Mouse (Mus musculus) spleen, postnatal 36 days (tissue): ENCODE measurements around the gene Zfp609.
"Not testable (repeated sequence)": the region's sequence is repeated elsewhere in the genome, so short reads cannot be mapped to it uniquely, and the experiment has no call there.

Experiments
- DNase-seq, 2 experiments: peaks; one replicate each; pipeline ENCODE4 v3.0.0; 2022; ENCODE audit warnings: low spot score in 2 of 2, mixed read lengths in 1 of 2

Zfp609 gene

DNA sequence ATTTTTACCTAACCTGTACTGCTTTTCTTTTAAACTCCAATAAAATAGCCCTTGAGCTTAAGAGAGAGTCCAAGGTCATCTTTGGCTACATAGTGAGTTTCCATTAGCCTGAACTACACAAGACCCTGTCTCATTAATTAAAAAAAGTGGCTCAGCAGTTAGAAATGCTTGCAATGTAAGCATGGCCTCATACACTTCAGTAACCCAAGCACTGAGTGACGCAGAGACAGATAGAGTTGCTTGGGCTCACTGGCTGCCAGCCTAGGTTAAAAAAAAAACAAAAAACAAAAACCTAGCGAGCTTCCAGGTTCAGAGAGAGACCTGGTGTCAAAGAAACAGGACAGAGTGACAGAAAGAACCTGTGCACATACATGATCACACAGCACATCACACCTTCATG is 14.5 kb downstream of the Zfp609 start:
- no peak for DNase-seq

DNA sequence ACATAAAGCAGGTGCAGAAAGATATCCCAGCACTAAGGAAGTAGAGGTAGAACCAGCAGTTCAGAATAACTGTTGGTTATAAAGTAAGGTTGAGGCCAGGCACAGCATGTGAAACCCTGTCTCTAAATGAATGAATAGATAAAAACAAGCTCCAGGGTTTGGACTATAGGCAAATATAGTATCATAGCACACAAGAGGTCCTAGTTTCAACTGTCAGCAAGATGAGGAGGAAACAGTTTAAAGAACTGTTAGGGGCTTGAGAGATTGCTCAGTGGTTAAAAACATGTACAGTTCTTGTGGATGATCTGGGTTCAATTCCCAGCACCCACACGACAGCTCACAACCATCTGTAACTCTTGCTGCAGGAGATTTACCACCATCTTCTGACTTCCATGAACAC is 15.6 kb downstream of the Zfp609 start:
- DNase-seq = no peak

DNA sequence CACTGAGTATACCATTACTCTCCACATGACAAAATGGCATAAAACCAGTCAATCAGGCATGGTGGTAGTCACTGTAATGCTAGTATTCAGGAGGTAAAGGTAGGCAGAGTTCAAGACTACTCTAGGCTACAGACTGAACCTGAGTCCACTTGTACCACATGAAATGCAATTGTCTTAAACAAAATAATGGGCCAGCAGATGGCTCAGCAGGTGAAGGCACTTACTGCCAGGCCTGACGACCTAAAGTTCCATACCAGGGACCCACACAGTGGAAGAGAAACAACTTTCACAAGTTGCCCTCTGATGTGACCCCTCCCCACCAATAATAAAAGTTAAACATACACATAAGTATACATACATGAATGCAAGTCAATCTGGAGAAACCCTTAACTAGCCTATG is 19.5 kb downstream of the Zfp609 start:
- no peak for DNase-seq

DNA sequence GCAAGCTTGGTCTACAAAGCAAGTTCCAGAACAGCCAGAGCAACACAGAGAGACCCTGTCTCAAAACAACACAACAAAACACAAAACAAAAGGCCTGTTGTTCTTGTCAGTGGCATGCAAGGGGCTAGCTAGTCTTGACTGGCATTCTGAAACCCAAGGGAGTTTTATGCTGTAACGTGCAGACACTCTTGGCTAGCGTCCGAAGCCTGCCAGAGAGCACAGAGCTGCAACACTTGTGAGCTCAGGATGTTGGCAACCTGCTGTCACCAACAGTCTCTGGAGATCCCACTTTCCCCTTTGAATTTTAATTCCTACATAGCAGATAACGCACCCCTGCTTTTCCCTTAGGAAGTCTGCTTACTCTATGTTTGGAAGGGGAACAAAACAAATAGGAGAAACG is 20.1 kb downstream of the Zfp609 start:
- no peak for DNase-seq

DNA sequence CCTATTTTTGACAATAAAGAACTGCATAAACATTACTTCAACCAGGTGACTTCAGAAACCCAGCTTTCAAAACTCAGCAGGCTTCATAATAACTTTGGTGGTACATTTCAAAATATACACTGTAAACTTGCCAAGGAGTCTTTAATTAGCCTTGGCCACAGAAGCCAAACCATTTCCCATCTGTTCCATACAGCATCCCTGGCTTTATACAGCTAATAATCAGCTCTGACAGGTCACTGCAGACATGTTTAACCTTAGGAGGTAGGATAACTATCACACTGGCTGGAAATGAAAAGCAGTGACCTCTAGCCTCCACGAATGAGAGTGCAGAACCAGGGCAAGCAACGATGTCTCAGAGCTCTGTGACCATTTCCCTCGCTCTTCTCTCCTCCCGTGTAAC is 27.6 kb downstream of the Zfp609 start:
- DNase-seq = no peak

DNA sequence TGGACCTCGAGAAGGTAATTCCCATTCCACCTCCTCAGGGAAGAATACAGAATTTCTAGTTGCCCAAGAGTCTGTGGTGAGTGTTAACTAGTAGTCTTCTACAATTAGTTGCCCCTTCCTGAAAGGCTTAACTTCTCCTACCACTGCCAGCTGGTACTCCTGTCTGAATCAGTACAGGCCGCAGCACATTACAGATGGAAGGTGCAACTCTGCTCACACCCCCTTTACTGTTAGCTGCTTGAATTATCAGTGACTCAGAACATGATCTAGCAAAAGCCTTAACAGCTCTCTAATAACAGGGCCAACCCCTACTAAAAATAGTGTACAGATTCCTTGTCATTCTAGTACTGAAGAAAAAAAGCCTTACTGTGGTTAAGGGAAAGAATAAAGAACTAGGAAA is 31.7 kb downstream of the Zfp609 start:
- no peak for DNase-seq

DNA sequence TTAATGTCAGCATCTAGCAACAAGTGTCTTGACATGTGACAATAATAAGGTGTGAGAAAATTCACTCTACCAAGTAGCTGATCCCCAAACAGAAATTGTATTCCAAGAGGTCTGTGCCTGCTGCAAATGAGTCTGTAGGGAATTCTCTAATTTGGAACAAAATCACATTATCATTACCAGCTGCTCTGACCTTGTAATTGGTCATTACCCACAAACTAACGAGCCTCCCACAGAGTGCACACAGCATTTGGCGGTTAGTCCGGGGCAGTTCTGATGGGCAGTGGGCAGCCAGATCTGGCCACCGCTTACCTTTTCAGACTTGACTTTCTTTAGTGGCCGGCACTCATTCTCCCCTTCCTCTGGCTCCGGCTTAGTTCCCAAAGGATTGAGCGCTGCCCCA is 33.1 kb downstream of the Zfp609 start:
- DNase-seq = no peak

DNA sequence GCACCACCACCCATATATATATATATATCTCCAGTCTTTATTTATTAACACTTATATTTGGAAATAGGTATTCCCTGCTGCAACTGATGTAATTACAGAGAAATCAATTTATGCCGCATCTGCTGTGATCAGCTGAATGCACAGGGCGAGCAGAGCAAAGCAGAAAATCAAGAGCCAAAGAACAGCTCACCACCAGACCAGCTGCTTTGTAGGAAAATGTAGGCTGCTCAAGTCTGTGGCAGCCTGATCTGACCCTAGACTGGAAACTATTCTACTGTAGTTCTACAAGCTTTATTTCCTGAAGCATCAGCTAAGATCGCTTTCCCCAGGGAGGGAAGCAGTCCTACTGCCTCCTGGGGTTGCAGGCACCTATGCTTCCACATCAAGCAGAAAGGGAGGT is 33.9 kb downstream of the Zfp609 start:
- DNase-seq = no peak

DNA sequence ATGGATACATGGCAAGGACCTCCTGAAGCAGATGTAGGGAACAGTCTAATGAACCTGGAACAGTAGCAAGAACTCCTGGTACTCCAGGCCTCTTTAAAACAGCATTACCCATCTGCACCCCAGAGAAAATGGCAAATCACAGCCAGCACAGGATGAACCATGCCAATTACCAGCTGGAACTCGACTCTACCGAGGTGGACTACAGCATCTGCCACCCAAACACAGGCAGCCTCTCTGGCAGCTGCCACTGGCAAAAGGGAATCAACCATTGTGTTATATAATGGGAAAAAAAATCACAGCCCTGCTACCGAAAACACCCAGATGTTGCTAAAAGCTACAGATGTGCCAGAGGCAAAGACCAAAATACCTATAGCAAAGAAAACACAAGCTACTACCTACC is 34.3 kb downstream of the Zfp609 start:
- DNase-seq = no peak

DNA sequence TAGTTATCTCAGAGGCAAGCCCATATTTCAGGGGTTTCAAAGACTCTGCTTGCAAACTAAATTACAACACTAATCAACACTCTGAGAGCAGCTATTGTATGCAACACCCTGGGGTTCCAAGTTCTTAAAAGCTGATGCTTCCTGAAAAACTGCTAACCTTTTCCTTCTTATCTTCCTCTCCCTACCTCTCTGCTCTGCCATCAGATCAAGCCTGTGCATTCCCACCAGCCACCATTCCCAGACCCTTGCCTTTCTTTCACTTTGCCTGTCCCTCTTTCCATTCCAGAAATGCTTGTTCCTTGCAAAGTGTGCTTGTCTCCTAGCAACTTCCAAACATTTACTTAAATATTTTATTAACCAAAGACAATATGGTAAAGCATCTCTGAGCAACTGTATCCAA is 35.5 kb downstream of the Zfp609 start:
- no peak for DNase-seq

DNA sequence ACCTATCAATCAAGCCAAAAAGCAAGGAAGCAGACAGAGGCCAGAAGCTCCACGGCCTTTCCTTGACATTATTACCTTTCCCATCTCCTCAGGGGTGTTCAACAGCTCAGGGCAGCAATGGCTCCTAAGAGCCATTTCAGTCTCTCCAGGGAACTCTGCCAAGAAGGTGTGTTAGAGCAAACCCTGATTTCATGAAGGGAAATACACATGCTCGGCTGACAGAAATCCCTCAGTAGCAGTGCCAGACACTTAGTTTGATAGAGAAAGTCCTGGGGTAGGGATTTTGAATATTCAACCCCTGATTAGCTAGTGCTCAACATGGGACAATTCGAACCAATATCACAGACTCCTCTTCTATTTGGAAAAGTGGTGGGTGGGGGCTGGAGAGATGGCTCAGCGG is 36.3 kb downstream of the Zfp609 start:
- DNase-seq = no peak

DNA sequence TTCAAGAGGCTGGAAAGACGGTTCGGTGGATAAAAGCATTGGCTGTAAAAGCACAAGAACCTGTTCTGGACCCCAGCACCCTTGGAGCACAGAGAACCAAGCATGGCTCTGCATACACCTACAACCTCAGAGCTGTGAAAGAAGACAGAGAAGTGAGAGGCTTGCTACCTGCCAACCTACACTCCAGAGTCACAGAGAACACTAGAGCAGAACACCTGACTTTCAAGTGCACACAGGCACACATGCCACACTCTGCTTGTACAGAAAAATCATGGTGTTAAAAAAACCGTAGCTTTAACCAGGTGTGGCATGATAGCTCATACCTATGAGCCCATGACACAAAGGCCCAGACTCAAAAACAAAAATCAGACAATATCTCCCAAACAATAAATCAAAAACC is 37.6 kb downstream of the Zfp609 start:
- DNase-seq = no peak

DNA sequence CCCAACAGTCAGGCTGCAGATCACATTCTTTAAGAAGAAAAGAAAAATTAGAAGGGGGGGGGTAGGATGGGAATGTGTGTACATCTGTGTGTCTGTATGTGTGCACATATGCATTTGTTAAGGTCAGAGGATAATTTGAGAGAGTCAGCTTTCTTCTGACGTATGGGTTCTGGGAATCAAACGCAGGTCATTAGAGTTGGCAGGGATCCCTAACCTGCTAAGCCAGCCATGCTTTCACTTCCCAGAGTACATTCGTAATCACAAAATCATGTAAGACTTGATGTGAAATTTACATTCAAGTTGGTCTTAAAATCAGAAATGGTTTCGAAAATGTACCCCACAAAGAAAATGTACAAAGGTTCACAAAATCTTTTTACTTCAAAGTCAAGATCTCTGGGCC is 38.8 kb downstream of the Zfp609 start:
- DNase-seq = no peak

DNA sequence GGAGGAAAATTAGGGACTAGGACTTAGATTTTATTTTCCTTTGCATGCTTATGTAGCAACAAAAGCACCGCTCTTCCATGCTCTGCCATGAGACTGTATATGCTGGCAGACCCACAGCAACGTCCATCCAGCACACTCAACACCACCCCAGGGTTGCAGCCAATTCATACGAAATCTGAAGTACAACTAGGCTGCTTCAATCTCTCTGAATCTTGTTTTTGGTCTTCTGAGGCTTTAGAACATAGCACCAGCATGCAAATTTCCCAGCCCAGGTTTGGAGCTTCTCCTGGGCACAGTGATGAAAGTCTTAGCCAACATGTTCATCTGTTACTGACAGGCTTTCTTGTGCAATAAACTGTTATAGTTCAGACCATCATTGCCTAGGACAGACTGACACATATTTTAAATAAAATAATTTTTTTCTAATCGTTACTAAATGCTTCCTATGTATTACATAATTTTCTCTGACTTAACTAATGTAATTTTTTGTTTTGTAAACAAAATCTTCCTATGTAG is 39.5 kb downstream of the Zfp609 start:
- DNase-seq = no peak

DNA sequence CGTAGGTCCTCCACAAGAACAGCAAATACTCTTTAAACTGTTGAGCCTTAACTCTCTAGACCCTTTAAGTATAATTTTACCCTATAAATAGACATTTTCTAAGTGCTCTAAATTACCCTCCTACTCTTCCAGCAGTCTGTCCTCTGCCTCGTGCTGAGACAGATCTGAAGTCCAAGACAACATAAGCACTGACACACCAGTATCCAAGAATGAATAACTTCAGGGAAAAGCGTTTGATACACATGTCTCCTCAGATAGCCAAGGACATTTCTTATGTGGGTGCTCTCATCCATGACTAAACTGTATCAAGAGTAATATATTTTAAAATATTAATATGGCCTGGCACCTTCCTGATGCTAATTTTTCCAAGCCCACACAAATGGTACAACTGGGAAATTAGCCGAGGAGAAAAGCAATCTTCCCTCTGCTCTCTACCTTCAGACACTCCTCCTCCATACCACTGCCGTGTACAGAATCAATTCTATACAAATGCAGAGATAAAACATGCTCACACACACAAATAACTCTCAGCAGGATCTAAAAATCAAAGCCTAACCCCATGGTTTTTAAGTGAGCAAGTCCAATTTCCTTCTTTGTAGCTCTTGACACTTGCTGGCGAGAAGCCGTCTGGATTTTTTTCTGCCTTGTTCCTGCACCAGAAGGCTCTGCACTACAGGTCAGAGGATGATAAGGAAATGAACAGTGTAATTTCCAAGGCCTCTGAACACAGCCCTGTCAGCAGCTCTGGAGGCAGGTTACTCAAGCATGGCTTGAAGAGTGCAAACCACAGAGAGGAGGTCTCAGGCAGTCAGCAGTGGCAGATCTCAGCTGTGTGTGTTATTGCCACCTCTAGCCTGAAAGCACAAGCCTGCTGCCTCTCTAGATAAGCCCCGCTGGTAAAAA is 40.2 kb downstream of the Zfp609 start:
- DNase-seq = peak; percentile 11 to 20

DNA sequence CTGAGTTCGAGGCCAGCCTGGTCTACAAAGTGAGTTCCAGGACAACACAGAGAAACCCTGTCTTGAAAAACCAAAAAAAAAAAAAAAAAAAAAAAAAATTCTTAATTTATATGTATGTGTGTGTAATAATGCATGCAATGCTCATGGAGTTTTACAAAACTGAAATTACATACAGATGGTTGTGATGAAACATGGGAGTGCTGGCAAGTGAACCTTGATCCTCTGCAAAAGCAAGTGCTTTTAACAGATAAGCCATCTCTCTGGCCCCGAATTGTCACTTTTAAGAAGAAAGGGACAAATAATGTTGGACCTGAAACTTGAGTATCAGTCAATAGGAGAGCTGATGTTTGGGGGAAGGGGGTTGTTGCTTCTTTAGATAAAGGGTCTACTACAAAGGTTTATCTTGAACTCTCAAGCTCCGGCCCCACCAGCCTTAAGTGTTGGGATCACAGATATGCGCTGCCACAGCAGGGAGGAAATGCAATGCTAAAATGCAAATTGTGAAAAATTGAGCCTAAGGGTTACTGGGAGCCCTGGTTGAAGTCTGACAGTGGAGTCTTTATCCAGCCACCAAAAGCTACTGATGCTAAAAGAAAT is 41.5 kb downstream of the Zfp609 start:
- peak in 1 of 2 experiments; percentile 5 for DNase-seq

DNA sequence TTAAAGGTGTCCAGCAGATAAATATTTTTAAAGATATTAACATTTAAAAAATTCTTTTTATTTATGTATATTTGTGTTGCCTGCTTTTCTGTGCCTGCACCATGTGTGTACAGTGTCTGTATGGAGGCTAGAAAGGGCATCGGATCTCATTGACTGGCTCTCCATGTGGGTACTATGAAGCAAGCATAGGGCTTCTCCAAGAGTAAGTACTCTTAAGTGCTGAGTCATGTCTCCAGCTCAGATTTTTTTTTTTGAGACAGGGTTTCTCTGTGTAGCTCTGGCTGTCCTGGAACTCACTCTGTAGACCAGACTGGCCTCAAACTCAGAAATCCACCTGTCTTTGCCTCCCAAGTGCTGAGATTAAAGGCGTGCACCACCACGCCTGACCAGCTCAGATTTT is 47.7 kb downstream of the Zfp609 start:
- not testable (repeated sequence) for DNase-seq

DNA sequence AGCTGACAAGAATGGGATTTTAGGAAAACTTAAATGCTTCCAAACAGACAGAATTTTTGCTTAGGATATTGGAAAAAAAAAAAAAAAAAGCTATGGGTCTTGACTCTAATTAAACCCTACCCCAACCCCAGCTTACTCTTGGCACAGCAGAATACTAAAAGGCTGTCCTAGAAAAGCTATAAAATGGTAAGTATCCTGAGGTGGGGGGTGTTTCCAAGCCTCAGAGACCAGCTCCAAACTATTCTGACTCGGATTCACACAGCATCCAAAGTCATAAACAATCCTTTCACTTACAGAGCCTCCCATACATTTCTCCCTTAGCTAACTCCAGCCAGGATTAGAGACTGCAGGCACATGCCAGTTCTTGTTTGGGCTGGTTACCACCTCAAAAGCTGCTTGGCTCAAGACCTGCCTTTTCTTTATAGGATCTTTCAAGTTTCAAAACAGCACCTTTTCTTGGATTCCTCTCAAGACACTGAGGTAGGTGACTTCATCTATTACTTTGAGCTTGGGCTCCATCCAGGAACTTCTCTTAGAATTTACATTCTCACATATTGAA is 50.4 kb downstream of the Zfp609 start:
- DNase-seq = no peak

DNA sequence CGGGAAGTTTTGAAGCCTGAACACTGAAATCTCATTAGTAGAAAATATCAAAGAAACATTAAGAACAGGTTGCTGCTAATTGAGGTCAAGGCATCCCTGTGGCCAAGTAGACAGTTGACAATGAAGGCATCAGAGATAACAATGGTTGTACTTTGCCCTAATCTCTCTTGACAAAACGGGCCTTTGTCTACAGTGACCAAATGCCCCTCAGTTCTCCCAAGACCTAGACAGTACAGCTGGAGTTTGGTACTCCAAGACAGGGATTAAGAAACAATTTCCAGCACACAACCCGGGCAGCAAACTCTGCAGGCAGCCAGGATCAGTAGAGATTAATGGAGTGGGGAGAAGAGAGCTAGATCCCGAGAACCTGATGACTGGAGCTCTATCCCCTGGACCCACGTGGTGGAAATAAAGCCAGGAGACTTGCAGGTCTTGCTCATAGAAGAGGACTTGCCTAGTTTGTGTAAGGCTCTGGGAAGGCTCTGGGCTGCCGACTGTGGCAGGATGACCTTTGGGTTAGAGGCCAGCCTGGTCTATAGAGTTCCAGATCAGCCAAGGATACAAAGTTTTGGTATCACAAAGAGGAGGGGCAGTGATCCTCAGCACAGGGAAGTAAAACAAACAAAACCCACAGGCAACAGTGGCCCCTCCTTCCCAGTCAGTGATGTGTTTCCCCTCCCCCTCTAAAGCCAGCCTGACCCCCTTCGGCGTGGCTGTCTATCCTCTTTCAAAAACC is 51.1 kb downstream of the Zfp609 start:
- DNase-seq = no peak

DNA sequence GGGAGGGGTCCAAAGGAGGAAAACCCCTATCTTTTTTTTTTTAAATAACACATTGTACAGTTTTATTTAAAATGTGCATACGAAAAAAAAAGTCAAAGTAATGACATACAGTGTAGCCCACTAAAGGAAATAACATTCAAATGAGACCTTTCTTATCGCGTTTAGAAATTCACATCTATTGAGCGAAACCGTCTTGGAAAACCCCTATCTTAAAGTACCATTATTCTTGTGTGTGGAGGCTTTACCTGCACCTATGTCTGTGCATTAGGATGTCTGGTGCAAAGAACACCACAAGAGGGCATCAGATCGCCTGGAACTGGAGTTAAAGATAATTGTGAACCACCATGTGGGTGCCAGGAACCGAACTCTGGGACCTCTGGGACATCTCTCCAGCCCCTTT is 53.6 kb downstream of the Zfp609 start:
- DNase-seq = no peak

DNA sequence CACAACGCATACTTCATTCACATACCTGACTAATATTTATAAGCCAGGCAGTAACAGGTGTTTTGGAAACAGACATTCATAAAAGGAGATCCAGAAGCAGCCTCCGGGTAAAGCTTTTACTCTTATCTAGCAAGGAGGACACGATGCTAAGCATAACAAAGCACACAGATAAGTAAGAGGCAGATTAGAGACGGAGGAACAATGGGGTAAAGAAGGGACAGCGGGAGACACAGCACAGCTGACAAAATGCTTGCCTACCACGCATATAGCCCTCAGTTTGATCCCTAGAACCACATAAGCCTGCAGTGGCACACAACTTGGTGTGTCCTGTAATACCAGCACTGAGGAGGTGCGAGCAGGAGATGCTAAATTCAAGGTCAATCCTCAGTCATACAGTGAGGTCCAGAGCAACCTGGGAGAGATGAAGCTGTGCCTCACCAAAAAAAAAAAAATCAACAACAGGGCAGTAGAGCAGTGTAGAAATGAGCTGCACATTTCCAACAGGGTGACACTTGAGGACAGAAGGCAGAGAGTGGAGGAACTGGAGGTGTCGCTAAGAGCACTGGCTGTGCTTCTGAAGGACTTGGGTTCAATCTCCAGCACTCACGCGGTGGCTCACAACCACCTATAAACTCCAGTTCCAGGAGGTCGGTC is 56.2 kb downstream of the Zfp609 start:
- DNase-seq = no peak

DNA sequence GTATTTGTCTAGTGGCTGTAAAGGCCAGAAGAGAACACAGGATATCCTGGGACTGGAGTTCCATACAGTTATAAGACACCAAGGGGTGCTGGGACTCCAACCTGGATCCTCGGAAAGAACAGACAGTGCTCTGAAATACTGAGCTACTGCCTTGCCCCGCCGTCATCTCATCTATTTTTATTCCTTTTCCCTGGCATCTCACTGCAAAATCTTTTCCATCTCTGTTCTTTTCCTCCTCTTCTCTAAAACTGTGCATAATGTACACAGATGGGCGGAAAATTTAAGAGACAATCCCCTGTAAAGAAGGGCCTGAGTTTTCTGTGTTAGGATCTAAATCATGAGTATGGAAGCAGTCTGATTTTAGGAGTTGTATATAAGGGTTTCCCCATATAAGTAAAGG is 64.6 kb downstream of the Zfp609 start:
- no peak for DNase-seq
